ENCODE assay signal across 10 mouse cellular contexts in genomic region chr3:146072780-146073179, GRCm38 (mm10). TPM values are rescaled to one million over a fixed set of nuclear protein-coding genes. Genes with fewer than 3 reads are reported as not detected.
DNase-seq lines count a peak whose midpoint lies in the region; ATAC-seq and TF ChIP-seq lines count a peak whose summit lies in the region.
"Had no signal": no experiment of that assay in that cellular context is flagged by ENCODE, and none has a peak within 500 bp of the region (broad histone marks: within the 10 kb centered on the region; RNA-seq: fewer than 3 reads in every experiment).

No protein-coding gene starts in this region.

- DNase-seq in heart, adult 2 months = no peak
- no peak for DNase-seq in heart, embryonic 10.5 days (ENCODE audit: low spot score)
- DNase-seq in midbrain, postnatal 0 days (ENCODE audit: low spot score) = peak; percentile 9
- no peak for DNase-seq in right cerebral cortex, adult 2 months (ENCODE audit: low spot score in 2 of 2)
- no peak for DNase-seq in frontal cortex, postnatal 10 days (ENCODE audit: low spot score in 2 of 2)
- DNase-seq: gastrocnemius, postnatal 25 days had no signal

- H3K4me2 ChIP-seq in midbrain, postnatal 0 days (ENCODE audit: low read depth, low read length, poor library complexity, severe bottlenecking) = no peak overlapping the region
- no peak overlapping the region for H3K4me2 ChIP-seq in midbrain, embryonic 13.5 days (replicated peaks)
- no peak overlapping the region for H3K4me2 ChIP-seq in neural tube, embryonic 13.5 days

- ATAC-seq in midbrain, postnatal 0 days (ENCODE audit: low FRiP score) = no peak
- no peak for ATAC-seq in midbrain, embryonic 13.5 days
- 0 out of 2 replicates have a peak, but pooled peaks have one; percentile 40 for ATAC-seq in neural tube, embryonic 13.5 days (ENCODE audit: low read depth)

- H3K79me2 ChIP-seq in heart, adult 2 months (replicated peaks; ENCODE audit: control insufficient read depth, insufficient read depth, low read length) = no peaks in the 10 kb centered on the region

- no peaks in the 10 kb centered on the region for H3K36me3 ChIP-seq in heart, adult 2 months (ENCODE audit: control insufficient read depth, insufficient read depth, low read length)
- no peaks in the 10 kb centered on the region for H3K36me3 ChIP-seq in heart, embryonic 10.5 days
- no peaks in the 10 kb centered on the region for H3K36me3 ChIP-seq in midbrain, postnatal 0 days (ENCODE audit: insufficient read depth, low read length)
- no peaks in the 10 kb centered on the region for H3K36me3 ChIP-seq in midbrain, embryonic 13.5 days
- H3K36me3 ChIP-seq in neural tube, embryonic 13.5 days = no peaks in the 10 kb centered on the region

- no peak for TF ChIP-seq EP300 in heart, adult 2 months (IDR thresholded peaks at IDR 0.05; ENCODE audit: insufficient read depth, low read depth, low read length)

- H3K9me3 ChIP-seq in heart, embryonic 10.5 days = no peaks in the 10 kb centered on the region
- no peaks in the 10 kb centered on the region for H3K9me3 ChIP-seq in midbrain, postnatal 0 days (ENCODE audit: low read length)
- H3K9me3 ChIP-seq in midbrain, embryonic 13.5 days = no peaks in the 10 kb centered on the region
- H3K9me3 ChIP-seq in neural tube, embryonic 13.5 days = no peaks in the 10 kb centered on the region

- H3K27me3 ChIP-seq in heart, adult 2 months (ENCODE audit: control insufficient read depth, insufficient read depth, low read length) = no peaks in the 10 kb centered on the region
- H3K27me3 ChIP-seq in heart, embryonic 10.5 days (ENCODE audit: insufficient read depth, poor library complexity, severe bottlenecking) = no peaks in the 10 kb centered on the region
- H3K27me3 ChIP-seq in midbrain, postnatal 0 days (ENCODE audit: insufficient read depth, low read length) = no peaks in the 10 kb centered on the region
- no peaks in the 10 kb centered on the region for H3K27me3 ChIP-seq in midbrain, embryonic 13.5 days
- no peaks in the 10 kb centered on the region for H3K27me3 ChIP-seq in neural tube, embryonic 13.5 days

- no peak overlapping the region for H3K9ac ChIP-seq in heart, adult 2 months (ENCODE audit: low read depth, low read length)
- H3K9ac ChIP-seq in midbrain, postnatal 0 days (replicated peaks; ENCODE audit: low read length, poor library complexity, severe bottlenecking) = no peak overlapping the region
- H3K9ac ChIP-seq in midbrain, embryonic 13.5 days (replicated peaks) = no peak overlapping the region
- no peak overlapping the region for H3K9ac ChIP-seq in neural tube, embryonic 13.5 days

- WGBS in heart, adult 2 months = 60% methylated on average over 7 of the region's 7 CpGs
- 67% methylated on average over 7 of the region's 7 CpGs for WGBS in heart, embryonic 10.5 days
- 77% methylated on average over 7 of the region's 7 CpGs for WGBS in midbrain, postnatal 0 days
- 79% methylated on average over 7 of the region's 7 CpGs for WGBS in midbrain, embryonic 13.5 days
- WGBS in neural tube, embryonic 13.5 days = 76% methylated on average over 7 of the region's 7 CpGs

- no peak for TF ChIP-seq POLR2A in heart, adult 2 months (IDR thresholded peaks at IDR 0.05; ENCODE audit: insufficient read depth, low read depth, low read length)
- TF ChIP-seq POLR2A in cortical plate, adult 2 months (IDR thresholded peaks at IDR 0.05; ENCODE audit: extremely low read depth, insufficient read depth, low read length) = no peak

- intact Hi-C loops in heart, adult 2 months (cut with DNase I) = loop anchor here (1.0 kb wide), 1 partner anchor 122 kb away; no protein-coding TSS in a partner anchor

- peak; percentile 73 for TF ChIP-seq CTCF in heart, adult 2 months (IDR thresholded peaks at IDR 0.05)
- peak; percentile 63 for TF ChIP-seq CTCF in midbrain, postnatal 0 days (IDR thresholded peaks at IDR 0.05)
- TF ChIP-seq CTCF in cortical plate, adult 2 months (IDR thresholded peaks at IDR 0.05; ENCODE audit: extremely low read depth, insufficient read depth, low read length) = 0 out of 2 replicates have a peak, but pooled peaks have one; percentile 16

- H3K27ac ChIP-seq in heart, adult 2 months = no peak overlapping the region
- no peak overlapping the region for H3K27ac ChIP-seq in heart, embryonic 10.5 days
- no peak overlapping the region for H3K27ac ChIP-seq in midbrain, postnatal 0 days (ENCODE audit: low read depth, low read length)
- no peak overlapping the region for H3K27ac ChIP-seq in midbrain, embryonic 13.5 days
- H3K27ac ChIP-seq in cortical plate, adult 2 months (ENCODE audit: insufficient read depth, low read length) = no peak overlapping the region
- no peak overlapping the region for H3K27ac ChIP-seq in neural tube, embryonic 13.5 days (replicated peaks)

- H3K4me1 ChIP-seq in heart, adult 2 months (ENCODE audit: control insufficient read depth, insufficient read depth, low read length) = no peaks in the 10 kb centered on the region; the same call in 1 of the 2 replicates
- no peaks in the 10 kb centered on the region for H3K4me1 ChIP-seq in heart, embryonic 10.5 days
- no peaks in the 10 kb centered on the region for H3K4me1 ChIP-seq in midbrain, postnatal 0 days (ENCODE audit: insufficient read depth, low read length)
- no peaks in the 10 kb centered on the region for H3K4me1 ChIP-seq in midbrain, embryonic 13.5 days (replicated peaks)
- no peaks in the 10 kb centered on the region for H3K4me1 ChIP-seq in cortical plate, adult 2 months (ENCODE audit: control insufficient read depth, insufficient read depth, low read length)
- no peaks in the 10 kb centered on the region for H3K4me1 ChIP-seq in neural tube, embryonic 13.5 days (replicated peaks)

- H3K4me3 ChIP-seq in heart, adult 2 months = no peak overlapping the region
- no peak overlapping the region for H3K4me3 ChIP-seq in heart, embryonic 10.5 days
- H3K4me3 ChIP-seq in midbrain, postnatal 0 days (ENCODE audit: low read depth, low read length) = no peak overlapping the region
- H3K4me3 ChIP-seq in midbrain, embryonic 13.5 days (replicated peaks) = no peak overlapping the region
- no peak overlapping the region for H3K4me3 ChIP-seq in cortical plate, adult 2 months (ENCODE audit: insufficient read depth, low read length)
- H3K4me3 ChIP-seq in neural tube, embryonic 13.5 days = no peak overlapping the region

RNA-seq across cellular contexts. Expression of gene Wdr63, which starts 35.1 kb away (rescaled TPM):
- total RNA-seq in heart, adult 2 months (2021) = not detected
- 0.53 TPM in 1 of 2 replicates, not detected in the other for polyA plus RNA-seq in heart, adult 2 months (2012; rRNA removed)
- 0.38 and 0.48 TPM in 2 replicates for polyA plus RNA-seq in heart, embryonic 10.5 days (2016; fragmentation: Nextera tagmentation; extraction: Ambion mirVana)
- total RNA-seq in midbrain, postnatal 0 days (2014; rRNA removed) = 0.80 and 1.3 TPM in 2 replicates
- 1.0 and 1.1 TPM in 2 replicates for polyA plus RNA-seq in midbrain, postnatal 0 days (2015; fragmentation: Nextera tagmentation; extraction: Ambion mirVana)
- 0.14 and 0.57 TPM in 2 replicates for polyA plus RNA-seq in midbrain, embryonic 13.5 days (2015; fragmentation: Nextera tagmentation; extraction: Ambion mirVana)
- 0.21 and 0.31 TPM in 2 replicates for polyA plus RNA-seq in cortical plate, adult 2 months (2012; rRNA removed)
- 0.07 and 0.40 TPM in 2 replicates for polyA plus RNA-seq in neural tube, embryonic 13.5 days (2015; fragmentation: Nextera tagmentation; extraction: Ambion mirVana)
- total RNA-seq: gastrocnemius, postnatal 25 days had no signal

RNA-seq across cellular contexts. Expression of gene Mcoln3, which starts 44.5 kb away (rescaled TPM):
- total RNA-seq in heart, adult 2 months (2021) = not detected
- not detected in 2 replicates for polyA plus RNA-seq in heart, adult 2 months (2012; rRNA removed)
- polyA plus RNA-seq in heart, embryonic 10.5 days (2016; fragmentation: Nextera tagmentation; extraction: Ambion mirVana) = 1.5 and 3.6 TPM in 2 replicates
- total RNA-seq in midbrain, postnatal 0 days (2014; rRNA removed) = 0.09 and 0.38 TPM in 2 replicates
- polyA plus RNA-seq in midbrain, postnatal 0 days (2015; fragmentation: Nextera tagmentation; extraction: Ambion mirVana) = 0.29 and 0.38 TPM in 2 replicates
- polyA plus RNA-seq in midbrain, embryonic 13.5 days (2015; fragmentation: Nextera tagmentation; extraction: Ambion mirVana) = 0.95 and 0.96 TPM in 2 replicates
- polyA plus RNA-seq in cortical plate, adult 2 months (2012; rRNA removed) = not detected in 2 replicates
- 0.24 and 0.32 TPM in 2 replicates for polyA plus RNA-seq in neural tube, embryonic 13.5 days (2015; fragmentation: Nextera tagmentation; extraction: Ambion mirVana)
- total RNA-seq: gastrocnemius, postnatal 25 days; left cerebral cortex, postnatal 36 days had no signal

Comparison
In these comparisons a context has a peak if more than half of its experiments do, and no peak if none do; other contexts are left out.
1. CTCF ChIP-seq: peak in every context shown above with its lines; median percentile 73 in heart, adult 2 months; 63 in midbrain, postnatal 0 days; 16 in cortical plate, adult 2 months.